1 mouse cellular context compared by ENCODE assay signal in the genomic region with DNA sequence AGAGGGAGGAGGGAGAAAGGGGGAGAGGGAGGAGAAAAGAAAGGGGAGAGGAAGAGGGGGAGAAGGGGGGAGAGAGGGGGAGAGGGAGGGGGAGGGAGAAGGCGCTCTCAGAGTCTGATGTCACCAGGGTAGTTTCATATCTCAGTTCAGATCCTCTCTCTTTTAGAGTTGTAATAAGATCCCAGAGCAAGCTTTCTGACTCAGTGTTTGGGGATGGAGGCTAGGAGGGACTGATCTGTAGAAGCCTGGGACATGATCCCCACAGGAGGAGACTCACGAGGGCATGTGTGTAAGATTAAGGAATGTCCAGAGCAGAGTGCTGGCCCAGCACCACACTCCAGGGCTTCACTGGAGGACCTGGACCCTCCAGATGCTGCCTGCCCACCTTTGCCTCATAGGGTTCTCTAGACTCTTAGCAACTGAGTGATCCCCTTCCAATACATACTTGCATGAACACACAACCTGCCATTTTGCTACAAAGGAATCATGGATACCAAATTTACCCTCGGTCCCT.
TF ChIP-seq lines count a peak whose summit lies in the region.

No protein-coding gene starts in this region.

TF ChIP-seq in CH12.LX, 34 proteins besides CTCF, POLR2A, EP300 and RAD21:
- no peak for TF ChIP-seq TBP (conservative IDR thresholded peaks at IDR 0.05; ENCODE audit: low read depth, low read length)
- no peak for TF ChIP-seq SMC3 (IDR thresholded peaks at IDR 0.05; ENCODE audit: low read depth, low read length)
